Mouse (Mus musculus) heart, embryonic 14.5 days (tissue): Measurements from ENCODE around the gene Tmem39a. TPM values are rescaled to one million over a fixed set of nuclear protein-coding genes. Genes with fewer than 3 reads are reported as not detected.
A peak's percentile ranks its signal among the peaks of the same experiment; 100 is the strongest.

Experiments used
- ATAC-seq: fragments of 200-750 bp; cut with Nextera tagmentation; 2 replicates; pipeline ENCODE4 v1.8.0; 2017; ENCODE audit warnings: low read depth, moderate TSS enrichment; ENCODE audit not compliant: insufficient number of reproducible peaks, insufficient read depth, low FRiP score
- H3K27ac ChIP-seq, 2 experiments: fragments of 200-500 bp in 1 of 2; fragments of 300-500 bp in 1 of 2; sonication (generic) in 1 of 2; replicated peaks in 1 of 2; 2 replicates each; pipeline ENCODE4 v1.5.1; 2012 to 2014; ENCODE audit warnings: low read depth in 2 of 2, low read length in 2 of 2, control low read depth in 1 of 2, mild to moderate bottlenecking in 1 of 2, mixed read lengths in 1 of 2; ENCODE audit not compliant: control insufficient read depth in 1 of 2, insufficient read depth in 1 of 2
- H3K27me3 ChIP-seq: fragments of 300-500 bp; sonication (generic); 2 replicates; pipeline ENCODE4 v1.6.1; 2014; ENCODE audit warnings: mild to moderate bottlenecking, low read length, control low read depth; ENCODE audit not compliant: control insufficient read depth, insufficient read depth
- H3K36me3 ChIP-seq: fragments of 300-500 bp; sonication (generic); 2 replicates; pipeline ENCODE4 v1.6.1; 2014; ENCODE audit warnings: mild to moderate bottlenecking, control low read depth, low read length, mixed read lengths; ENCODE audit not compliant: control insufficient read depth, insufficient read depth
- H3K4me1 ChIP-seq, 2 experiments: fragments of 200-500 bp in 1 of 2; fragments of 300-500 bp in 1 of 2; sonication (generic) in 1 of 2; 2 replicates each; pipeline ENCODE4 v1.6.1; 2012 to 2014; ENCODE audit warnings: low read length in 2 of 2, control low read depth in 1 of 2, mixed read lengths in 1 of 2; ENCODE audit not compliant: control insufficient read depth in 2 of 2, insufficient read depth in 2 of 2
- H3K4me2 ChIP-seq: fragments of 300-500 bp; sonication (generic); 2 replicates; pipeline ENCODE4 v1.6.1; 2014; ENCODE audit warnings: mild to moderate bottlenecking, low read length
- H3K4me3 ChIP-seq, 2 experiments: fragments of 200-500 bp in 1 of 2; fragments of 300-500 bp in 1 of 2; sonication (generic) in 1 of 2; 2 replicates each; pipeline ENCODE4 v1.5.1; 2012 to 2014; ENCODE audit warnings: low read length in 2 of 2, mild to moderate bottlenecking in 2 of 2, control low read depth in 1 of 2, low read depth in 1 of 2, moderate library complexity in 1 of 2; ENCODE audit not compliant: control insufficient read depth in 1 of 2, insufficient read depth in 1 of 2
- H3K9ac ChIP-seq: fragments of 300-500 bp; sonication (generic); 2 replicates; pipeline ENCODE4 v1.6.1; 2014; ENCODE audit warnings: mild to moderate bottlenecking, low read length
- H3K9me3 ChIP-seq: fragments of 300-500 bp; sonication (generic); 2 replicates; pipeline ENCODE4 v1.6.1; 2016; ENCODE audit warnings: low read length, control low read depth; ENCODE audit not compliant: control insufficient read depth
- WGBS: fragments of 180-500 bp; shearing (Covaris S2); extraction: QIAGEN DNeasy Blood & Tissue Kit; methylation state at CpG from one replicate; pipeline ENCODE4 v1.1.7; 2014; 5-methylcytosine and 5-hydroxymethylcytosine counted together
- polyA plus RNA-seq: library from polyadenylated mRNA; unstranded; fragments of >200 nt; fragmentation: Nextera tagmentation; extraction: Ambion mirVana; gene quantifications from 2 replicates; pipeline ENCODE4 v1.2.1, GENCODE M21; 2014

The Tmem39a gene
- polyA plus RNA-seq, 1 experiment from 2014 or later: 63.8 TPM

DNA sequence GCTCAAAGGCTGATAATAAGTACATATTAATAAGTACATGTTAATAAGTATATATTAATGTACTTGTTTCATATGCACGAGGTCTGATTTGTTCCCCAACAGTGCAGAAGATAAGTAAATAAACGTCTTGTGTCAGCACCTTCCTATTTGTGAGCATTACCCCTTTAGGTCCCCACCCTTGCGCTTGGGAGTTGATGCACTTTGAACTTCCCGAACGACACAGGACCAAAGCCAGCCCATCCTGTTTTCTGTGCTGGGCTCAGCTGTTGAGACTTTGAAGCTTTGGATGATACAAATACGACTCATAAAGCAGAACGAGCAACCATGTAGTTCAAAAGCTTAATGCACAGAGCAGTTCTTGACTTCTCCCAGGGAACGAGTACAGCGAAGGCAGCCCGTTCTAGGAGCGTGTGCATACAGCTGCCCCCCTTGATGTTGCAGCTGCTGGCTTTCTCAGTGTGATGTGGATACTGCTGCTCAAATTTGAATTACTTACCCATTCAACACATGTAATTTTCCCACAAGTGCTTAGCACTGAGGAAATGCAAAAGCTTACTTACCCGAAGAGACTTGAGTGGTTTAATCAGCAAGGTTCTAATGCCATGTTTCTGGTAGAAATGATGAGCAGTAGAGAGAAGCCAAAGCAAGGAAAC, 33.7 kb downstream of the Tmem39a start:
- H3K4me3 ChIP-seq: no peak overlapping the region
- H3K9ac ChIP-seq: no peak overlapping the region
- H3K27me3 ChIP-seq: no peaks in the 10 kb centered on the region
- 79% methylated on average over 12 of the region's 12 CpGs for WGBS
- no peak overlapping the region for H3K4me2 ChIP-seq
- no peaks in the 10 kb centered on the region for H3K4me1 ChIP-seq
- ATAC-seq: no peak
- H3K9me3 ChIP-seq: no peaks in the 10 kb centered on the region
- H3K36me3 ChIP-seq: peaks cover 70% of the 10 kb centered on the region
- H3K27ac ChIP-seq: no peak overlapping the region

DNA sequence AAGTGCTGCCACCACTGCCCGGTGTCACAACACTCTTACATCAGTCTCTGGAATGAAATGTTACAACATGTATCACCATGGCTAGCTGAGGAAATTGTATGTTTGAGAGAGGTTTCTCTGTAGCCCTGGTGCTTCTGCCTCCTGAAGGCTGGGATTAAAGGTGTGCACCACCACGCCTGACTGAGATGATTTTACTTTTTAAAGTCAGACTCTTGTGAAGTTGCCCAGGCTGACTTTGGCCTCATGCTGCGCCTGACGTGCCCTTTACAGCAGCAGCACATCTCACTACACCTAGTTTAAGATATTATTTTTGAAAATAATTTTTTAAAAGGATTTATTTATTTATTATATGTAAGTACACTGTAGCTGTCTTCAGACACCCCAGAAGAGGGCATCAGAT, 34.4 kb downstream of the Tmem39a start:
- peaks cover 63% of the 10 kb centered on the region for H3K36me3 ChIP-seq
- no peaks in the 10 kb centered on the region for H3K4me1 ChIP-seq
- 91% methylated on average over 4 of the region's 4 CpGs for WGBS
- no peak overlapping the region for H3K27ac ChIP-seq
- no peak overlapping the region for H3K4me3 ChIP-seq
- ATAC-seq: no peak
- H3K27me3 ChIP-seq: no peaks in the 10 kb centered on the region
- no peak overlapping the region for H3K9ac ChIP-seq
- no peaks in the 10 kb centered on the region for H3K9me3 ChIP-seq
- no peak overlapping the region for H3K4me2 ChIP-seq

DNA sequence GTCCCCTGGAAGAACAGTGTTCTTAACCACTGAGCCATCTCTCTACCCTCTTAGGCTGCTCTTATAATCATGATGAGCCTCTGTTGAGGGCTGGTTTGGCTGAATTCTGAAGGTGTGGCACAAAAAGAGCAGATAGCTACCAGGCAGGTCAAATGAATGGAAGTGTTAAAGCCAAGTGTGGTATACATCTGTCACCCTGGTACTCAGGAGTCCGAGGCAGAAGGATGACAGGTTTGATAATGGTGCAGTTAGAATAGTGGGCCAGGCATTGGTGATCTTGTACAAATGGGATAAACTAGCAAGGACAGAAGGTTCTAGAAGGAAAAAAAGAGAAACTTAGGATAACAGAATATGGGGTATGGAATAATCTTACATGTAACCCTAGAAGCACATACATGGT, 35.9 kb downstream of the Tmem39a start:
- no peak for ATAC-seq
- H3K27me3 ChIP-seq: no peaks in the 10 kb centered on the region
- H3K4me2 ChIP-seq: no peak overlapping the region
- 29% methylated on average over 1 of the region's 1 CpGs for WGBS
- peaks cover 64% of the 10 kb centered on the region for H3K36me3 ChIP-seq
- H3K4me3 ChIP-seq: no peak overlapping the region
- no peaks in the 10 kb centered on the region for H3K9me3 ChIP-seq
- H3K9ac ChIP-seq: no peak overlapping the region
- 0 out of 4 replicates have a peak overlapping the region, but pooled peaks of 1 of the 2 experiments have one; percentile 6 for H3K27ac ChIP-seq
- no peaks in the 10 kb centered on the region for H3K4me1 ChIP-seq

DNA sequence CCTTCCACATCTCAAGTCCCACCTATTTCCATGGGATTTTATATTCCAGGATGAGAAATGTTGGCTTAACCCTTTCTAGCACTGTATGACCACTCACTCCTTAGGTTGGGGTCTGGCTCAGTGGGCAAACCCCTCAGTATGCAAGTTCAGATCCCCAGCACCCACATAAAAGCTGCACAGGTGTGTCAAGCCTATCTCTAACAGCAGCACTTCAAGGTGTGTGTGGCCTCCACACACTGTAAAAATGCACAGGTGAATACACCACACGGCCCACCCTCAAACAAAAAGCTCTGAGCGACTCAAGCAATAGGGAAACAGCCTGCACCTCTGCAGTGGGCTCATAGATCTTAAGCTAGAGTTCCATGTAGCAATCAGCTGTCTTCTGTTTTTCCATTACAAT, 37.6 kb downstream of the Tmem39a start:
- Histone ChIP-seq H3K36me3 (peaks cover 67% of the 10 kb centered on the region), H3K27me3 (no peaks in the 10 kb centered on the region)
- ATAC-seq: no peak

DNA sequence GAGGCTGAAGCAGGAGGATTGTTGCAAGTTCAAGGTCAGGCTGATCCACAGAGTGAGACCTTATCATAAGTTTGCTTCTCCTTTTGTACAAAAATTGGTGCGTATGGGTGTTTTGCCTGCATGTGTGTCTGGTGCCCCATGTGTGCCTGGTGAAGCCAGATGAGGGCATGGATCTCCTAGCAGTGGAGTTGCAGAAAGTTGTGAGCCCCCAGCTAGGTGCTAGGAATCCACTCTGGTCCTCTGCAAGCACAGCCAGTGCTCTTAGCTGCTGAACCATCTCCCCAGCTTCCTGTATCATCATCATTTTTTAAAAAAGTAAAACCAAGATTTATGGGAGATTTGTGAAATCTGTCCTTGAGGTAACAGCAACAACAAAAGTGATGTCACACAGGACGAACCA, 38.2 kb downstream of the Tmem39a start:
- peaks cover 67% of the 10 kb centered on the region for H3K36me3 ChIP-seq
- no peak overlapping the region for H3K4me3 ChIP-seq
- WGBS: 93% methylated on average over 2 of the region's 2 CpGs
- H3K4me2 ChIP-seq: no peak overlapping the region
- H3K9me3 ChIP-seq: no peaks in the 10 kb centered on the region
- no peaks in the 10 kb centered on the region for H3K4me1 ChIP-seq
- no peak for ATAC-seq
- no peaks in the 10 kb centered on the region for H3K27me3 ChIP-seq
- no peak overlapping the region for H3K27ac ChIP-seq
- no peak overlapping the region for H3K9ac ChIP-seq

More for the DNA sequence above, 37.6 kb downstream of the Tmem39a start:
- 86% methylated on average over 2 of the region's 2 CpGs for WGBS
- H3K27ac ChIP-seq: no peak overlapping the region
- H3K4me1 ChIP-seq: no peaks in the 10 kb centered on the region
- H3K9ac ChIP-seq: no peak overlapping the region
- H3K4me2 ChIP-seq: no peak overlapping the region
- no peak overlapping the region for H3K4me3 ChIP-seq
- no peaks in the 10 kb centered on the region for H3K9me3 ChIP-seq

DNA sequence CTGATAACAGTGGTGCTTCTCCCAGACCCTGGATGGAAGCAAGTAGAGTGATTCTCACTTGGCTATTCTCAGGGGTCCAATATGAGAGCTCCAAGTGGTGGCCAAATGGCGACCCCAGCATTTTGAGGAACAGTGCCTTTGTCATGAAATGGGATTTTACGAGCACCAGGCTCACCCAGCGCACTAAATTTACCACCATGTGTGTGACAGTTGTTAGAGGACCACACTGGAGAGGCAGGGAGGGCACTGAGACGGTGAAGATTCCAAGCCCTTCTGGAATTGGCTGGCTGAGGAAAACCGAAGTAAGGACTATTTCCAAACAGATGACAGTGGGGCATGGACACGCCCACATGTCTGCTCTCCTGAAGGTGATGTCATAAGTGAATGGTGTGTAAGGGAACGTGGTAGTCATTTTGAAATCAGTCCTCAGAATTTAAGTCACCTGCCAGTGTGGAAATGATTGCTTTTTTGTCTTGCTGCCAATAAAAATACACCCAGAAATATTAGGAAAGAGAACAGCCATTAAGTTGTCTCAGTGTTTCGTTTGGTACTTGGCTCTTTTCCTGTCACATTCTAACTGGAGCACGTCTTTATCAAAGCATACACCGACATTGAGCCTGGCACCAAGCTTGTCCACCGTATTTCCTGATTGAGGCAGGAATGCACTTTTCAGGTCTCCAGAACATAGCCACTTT, 40.6 kb downstream of the Tmem39a start:
- H3K27me3 ChIP-seq: no peaks in the 10 kb centered on the region
- H3K9me3 ChIP-seq: no peaks in the 10 kb centered on the region
- no peak for ATAC-seq
- H3K4me3 ChIP-seq: no peak overlapping the region
- H3K27ac ChIP-seq: 0 out of 4 replicates have a peak overlapping the region, but pooled peaks of 1 of the 2 experiments have one; percentile 15
- no peak overlapping the region for H3K9ac ChIP-seq
- 66% methylated on average over 11 of the region's 11 CpGs for WGBS
- no peaks in the 10 kb centered on the region for H3K4me1 ChIP-seq
- peaks cover 78% of the 10 kb centered on the region for H3K36me3 ChIP-seq
- H3K4me2 ChIP-seq: no peak overlapping the region

DNA sequence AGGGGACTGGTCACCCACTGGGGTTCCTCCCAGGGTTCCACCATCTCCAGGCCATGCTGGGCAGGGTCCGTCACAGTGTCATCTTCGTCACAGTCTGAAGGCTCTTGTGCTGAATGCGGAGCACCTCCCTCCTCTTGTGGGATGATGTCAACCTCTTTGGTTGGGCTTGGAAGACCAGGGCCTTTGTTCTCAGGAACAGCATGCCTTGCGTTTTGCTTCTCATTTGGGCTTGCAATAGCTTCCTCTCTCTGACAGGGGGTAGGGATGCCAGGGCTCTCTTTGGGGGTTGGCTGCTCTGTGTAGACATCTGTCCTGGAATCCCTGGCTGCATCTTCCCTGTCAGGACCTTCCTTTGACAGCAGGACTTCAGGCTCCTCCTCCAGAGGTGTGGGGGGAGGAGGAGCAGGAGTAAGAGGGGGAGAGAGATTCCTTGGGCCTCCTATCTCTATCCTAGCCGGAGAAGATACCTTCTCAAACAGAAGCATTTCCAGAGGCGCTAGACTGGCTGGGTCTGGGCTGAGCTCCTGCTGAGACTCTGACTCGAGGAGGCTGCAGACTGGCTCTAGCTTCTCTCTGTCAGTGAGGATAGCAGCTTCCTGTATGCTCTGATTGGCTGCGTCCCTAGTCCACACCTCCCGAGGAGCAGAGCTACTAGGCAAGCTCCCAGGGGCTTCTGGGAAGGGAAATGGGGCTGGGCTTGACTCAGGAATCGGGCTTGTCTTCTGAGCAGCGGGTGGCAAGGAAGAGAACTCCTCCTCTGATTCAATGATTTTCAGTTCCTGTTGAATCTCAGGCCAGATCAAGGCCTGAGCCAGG, 44.7 kb downstream of the Tmem39a start:
- H3K4me1 ChIP-seq: no peaks in the 10 kb centered on the region
- no peaks in the 10 kb centered on the region for H3K27me3 ChIP-seq
- H3K36me3 ChIP-seq: peaks cover 100% of the 10 kb centered on the region
- H3K4me3 ChIP-seq: no peak overlapping the region
- H3K9ac ChIP-seq: no peak overlapping the region
- H3K27ac ChIP-seq: no peak overlapping the region
- H3K9me3 ChIP-seq: no peaks in the 10 kb centered on the region
- no peak overlapping the region for H3K4me2 ChIP-seq
- WGBS: 48% methylated on average over 11 of the region's 11 CpGs
- ATAC-seq: no peak
